Mouse (Mus musculus) heart, postnatal 0 days (tissue): ENCODE results near the gene Slc3a1. TPM values are rescaled to one million over a fixed set of nuclear protein-coding genes. Genes with fewer than 3 reads are reported as not detected.

Experiments used
- ATAC-seq: fragments of 200-750 bp; cut with Nextera tagmentation; 2 replicates; pipeline ENCODE4 v1.8.0; 2017; ENCODE audit warnings: low read depth, moderate number of reproducible peaks, moderate library complexity; ENCODE audit not compliant: insufficient read depth
- DNase-seq: peaks from one replicate; pipeline ENCODE4 v3.0.0-alpha.2; 2016; ENCODE audit warnings: low spot score
- H3K27ac ChIP-seq: fragments of 300-500 bp; sonication (generic); 2 replicates; pipeline ENCODE4 v1.5.1; 2014; ENCODE audit warnings: low read depth, mild to moderate bottlenecking
- H3K27me3 ChIP-seq: fragments of 300-500 bp; sonication (generic); 2 replicates; pipeline ENCODE4 v1.6.1; 2014; ENCODE audit warnings: low read length, mixed read lengths; ENCODE audit not compliant: control insufficient read depth, insufficient read depth
- H3K36me3 ChIP-seq: fragments of 300-500 bp; sonication (generic); replicated peaks from 2 replicates; pipeline ENCODE4 v1.6.1; 2014; ENCODE audit warnings: low read length, mixed read lengths; ENCODE audit not compliant: control insufficient read depth, insufficient read depth
- H3K4me1 ChIP-seq: fragments of 300-500 bp; sonication (generic); 2 replicates; pipeline ENCODE4 v1.6.1; 2014; ENCODE audit warnings: antibody characterized with exemption; ENCODE audit not compliant: control insufficient read depth, insufficient read depth
- H3K4me2 ChIP-seq: fragments of 300-500 bp; sonication (generic); 2 replicates; pipeline ENCODE4 v1.6.1; 2014; ENCODE audit warnings: low read depth, mild to moderate bottlenecking, low read length, moderate library complexity
- H3K4me3 ChIP-seq: fragments of 300-500 bp; sonication (generic); 2 replicates; pipeline ENCODE4 v1.5.1; 2014; ENCODE audit warnings: low read depth, low read length
- H3K9ac ChIP-seq: fragments of 300-500 bp; sonication (generic); replicated peaks from 2 replicates; pipeline ENCODE4 v1.6.1; 2014; ENCODE audit warnings: low read depth, low read length, mixed read lengths
- H3K9me3 ChIP-seq: fragments of 300-500 bp; sonication (generic); replicated peaks from 2 replicates; pipeline ENCODE4 v1.6.1; 2016; ENCODE audit warnings: low read length; ENCODE audit not compliant: control insufficient read depth
- CTCF ChIP-seq: IDR thresholded peaks from 2 replicates; pipeline ENCODE4 v1.5.1; 2016; ENCODE audit warnings: antibody characterized with exemption, control low read depth, low read depth
- EP300 ChIP-seq: IDR thresholded peaks from 2 replicates; pipeline ENCODE4 v1.6.1; 2016; ENCODE audit warnings: antibody characterized with exemption, low read depth
- WGBS: fragments of 180-500 bp; shearing (Covaris S2); extraction: QIAGEN DNeasy Blood & Tissue Kit; methylation state at CpG from one replicate; pipeline ENCODE4 v1.1.7; 2014; 5-methylcytosine and 5-hydroxymethylcytosine counted together
- polyA plus RNA-seq: library from polyadenylated mRNA; unstranded; fragments of >200 nt; fragmentation: Nextera tagmentation; extraction: Ambion mirVana; gene quantifications from 2 replicates; pipeline ENCODE4 v1.2.1, GENCODE M21; 2015
- total RNA-seq: library from RNA; depleted of rRNA; stranded (reverse); fragments of >200 nt; gene quantifications from 2 replicates; pipeline ENCODE4 v1.2.3, GENCODE M21; 2014; ENCODE audit warnings: low replicate concordance

The Slc3a1 gene
- total and polyA plus RNA-seq, 2 experiments from 2014 or later, result 1.3 TPM; not detected in 1

DNA sequence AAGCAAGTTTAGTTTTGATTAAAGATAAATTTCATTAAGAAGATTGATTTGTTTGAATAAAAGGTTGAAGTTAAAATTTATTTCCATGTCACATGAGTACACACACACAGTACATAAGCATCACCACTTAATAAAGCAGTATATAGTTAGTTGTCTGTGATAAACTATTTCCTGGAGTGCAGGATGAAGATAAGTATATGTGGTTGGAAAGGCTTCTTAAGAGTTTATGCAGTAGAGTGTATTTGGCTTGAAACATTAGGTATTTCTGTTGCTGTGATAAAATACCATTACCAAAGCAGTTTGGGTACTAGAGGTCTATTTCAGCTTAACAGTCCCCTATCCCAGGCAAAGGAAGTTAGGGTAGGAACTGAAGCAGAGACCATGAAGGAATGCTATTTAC, 39.7 kb upstream of the Slc3a1 start:
- DNase-seq (no peak), ATAC-seq (no peak)
- 0 out of 2 replicates have a peak, but pooled peaks cover 3% of the 10 kb centered on the region for H3K36me3 ChIP-seq
- H3K9me3 ChIP-seq, result no peaks in the 10 kb centered on the region
- H3K4me3 ChIP-seq, result no peak overlapping the region
- H3K27ac ChIP-seq, result no peak overlapping the region
- TF ChIP-seq CTCF (no peak), EP300 (no peak)
- H3K9ac ChIP-seq, result no peak overlapping the region
- no peak overlapping the region for H3K4me2 ChIP-seq
- peaks cover 18% of the 10 kb centered on the region; the same call in 1 of the 2 replicates for H3K4me1 ChIP-seq
- H3K27me3 ChIP-seq, result no peaks in the 10 kb centered on the region

DNA sequence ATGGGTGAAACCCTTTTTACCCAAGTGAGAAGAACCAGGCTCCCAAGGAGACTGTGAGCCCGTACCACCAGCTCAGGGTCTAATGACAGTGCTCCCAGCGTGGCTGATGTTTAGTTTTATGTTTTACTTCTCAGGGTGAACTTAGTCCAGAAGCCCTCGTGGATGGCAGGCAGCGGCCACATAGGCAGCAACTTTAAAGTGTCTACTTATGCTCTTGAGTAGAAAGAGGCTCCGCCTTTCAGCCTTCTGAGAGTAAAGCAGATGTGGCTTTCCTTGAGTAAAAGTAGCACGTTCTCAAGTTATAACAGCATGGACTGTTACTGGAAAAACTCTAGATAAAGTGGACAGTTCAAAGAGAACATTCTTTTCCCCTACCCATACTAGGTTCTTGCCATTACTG, 32.3 kb upstream of the Slc3a1 start:
- Histone ChIP-seq H3K27ac (no peak overlapping the region), H3K9me3 (no peaks in the 10 kb centered on the region), H3K4me1 (no peaks in the 10 kb centered on the region), H3K36me3 (peaks cover 18% of the 10 kb centered on the region; the same call in 1 of the 2 replicates), H3K9ac (no peak overlapping the region), H3K27me3 (no peaks in the 10 kb centered on the region), H3K4me2 (no peak overlapping the region), H3K4me3 (no peak overlapping the region)
- 61% methylated on average over 6 of the region's 6 CpGs for WGBS
- ATAC-seq, result no peak
- DNase-seq, result no peak
- TF ChIP-seq CTCF (no peak), EP300 (no peak)

DNA sequence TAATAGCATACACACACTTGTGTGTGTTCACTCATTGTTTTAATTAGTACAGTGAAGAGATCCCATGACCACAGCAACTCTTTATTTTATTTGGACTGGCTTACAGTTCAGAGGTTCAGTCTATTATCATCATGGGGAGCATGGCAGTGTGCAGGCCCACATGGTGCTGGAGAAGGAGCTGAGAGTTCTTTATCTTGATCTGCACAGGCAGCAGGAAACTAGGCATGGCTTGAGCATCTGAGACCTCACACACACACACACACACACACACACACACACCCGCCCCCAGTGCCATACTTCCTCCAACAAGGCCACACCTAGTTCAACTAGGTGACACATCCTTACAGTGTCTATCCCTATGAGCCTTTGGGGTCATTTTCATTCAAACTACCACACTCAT, 30.5 kb upstream of the Slc3a1 start:
- Histone ChIP-seq H3K4me3 (no peak overlapping the region), H3K27me3 (no peaks in the 10 kb centered on the region), H3K36me3 (peaks cover 18% of the 10 kb centered on the region; the same call in 1 of the 2 replicates), H3K4me1 (no peaks in the 10 kb centered on the region), H3K27ac (no peak overlapping the region), H3K9me3 (no peaks in the 10 kb centered on the region), H3K4me2 (no peak overlapping the region), H3K9ac (no peak overlapping the region)
- WGBS, result 88% methylated on average over 1 of the region's 1 CpGs
- TF ChIP-seq CTCF (no peak), EP300 (no peak)
- ATAC-seq (no peak), DNase-seq (no peak)

DNA sequence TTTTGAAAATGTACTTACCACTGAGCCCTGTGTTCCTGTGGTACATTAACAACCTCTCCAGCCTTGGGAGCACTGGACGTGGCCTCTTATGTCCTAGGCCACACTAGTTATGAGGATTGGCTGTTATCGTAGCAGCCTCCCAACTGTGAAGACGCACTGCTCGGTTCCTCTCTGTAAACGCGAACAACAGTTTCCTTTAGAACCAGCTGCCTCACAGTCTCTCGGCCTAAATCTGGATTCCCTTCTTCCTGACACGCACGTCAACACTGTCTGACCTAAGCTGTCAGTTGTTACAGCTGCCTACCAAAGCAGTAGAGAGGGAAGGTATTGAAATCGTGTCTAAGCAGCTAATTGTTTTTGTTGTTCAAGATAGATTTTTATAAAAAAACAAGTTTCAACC, 28.5 kb upstream of the Slc3a1 start:
- ATAC-seq, result no peak
- Histone ChIP-seq H3K9me3 (no peaks in the 10 kb centered on the region), H3K9ac (no peak overlapping the region), H3K4me3 (no peak overlapping the region), H3K27ac (0 out of 2 replicates have a peak overlapping the region, but pooled peaks have one; percentile 43), H3K4me1 (no peaks in the 10 kb centered on the region), H3K36me3 (peaks cover 21% of the 10 kb centered on the region; the same call in 1 of the 2 replicates), H3K27me3 (no peaks in the 10 kb centered on the region), H3K4me2 (peak overlapping the region; percentile 18)
- no peak for TF ChIP-seq CTCF
- no peak for TF ChIP-seq EP300
- WGBS, result 30% methylated on average over 10 of the region's 10 CpGs
- DNase-seq, result peak; percentile 53

DNA sequence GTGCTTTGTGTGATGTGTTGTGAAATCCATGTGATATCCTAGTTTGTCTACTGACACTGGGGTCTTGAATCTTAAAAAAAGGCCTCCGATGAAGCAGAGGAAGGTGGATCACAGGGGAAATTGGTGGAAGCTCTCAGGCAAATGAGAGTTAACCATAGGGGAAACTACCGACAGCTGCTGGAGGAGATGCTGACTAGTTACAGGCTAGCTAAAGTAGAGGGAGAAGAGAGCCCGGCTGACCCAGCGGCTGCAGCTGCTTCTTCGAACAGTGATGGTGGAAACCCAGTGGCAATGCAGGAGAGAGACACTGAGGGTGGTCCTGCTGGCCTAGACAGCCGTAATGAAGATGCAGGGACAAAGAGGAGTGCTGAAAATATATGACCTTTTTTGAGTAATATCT, 14.7 kb upstream of the Slc3a1 start:
- no peaks in the 10 kb centered on the region for H3K9me3 ChIP-seq
- no peaks in the 10 kb centered on the region for H3K4me1 ChIP-seq
- peaks cover 27% of the 10 kb centered on the region for H3K36me3 ChIP-seq
- ATAC-seq, result no peak
- H3K4me3 ChIP-seq, result no peak overlapping the region
- no peak overlapping the region for H3K27ac ChIP-seq
- TF ChIP-seq EP300 (no peak), CTCF (no peak)
- 84% methylated on average over 6 of the region's 6 CpGs for WGBS
- no peak for DNase-seq
- H3K27me3 ChIP-seq, result no peaks in the 10 kb centered on the region
- no peak overlapping the region for H3K4me2 ChIP-seq
- H3K9ac ChIP-seq, result no peak overlapping the region

DNA sequence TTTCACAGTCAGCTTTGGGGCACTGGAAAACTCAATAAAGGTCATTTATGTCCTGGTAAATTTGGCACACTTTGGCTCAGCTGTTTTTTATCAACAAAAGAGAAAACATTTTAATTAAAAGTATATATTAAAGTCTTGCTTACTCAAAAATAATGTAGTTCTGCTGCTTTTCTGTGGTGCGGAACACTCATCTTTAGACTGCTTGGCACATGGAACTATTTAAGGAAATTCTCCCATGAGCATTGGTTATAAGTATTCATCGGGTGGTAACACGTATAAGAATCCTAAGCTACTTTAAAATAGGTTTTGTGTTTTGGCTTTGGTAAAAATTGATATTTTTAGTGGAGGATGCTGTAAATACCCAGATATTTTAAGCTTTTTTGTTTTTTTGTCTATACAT, 13.5 kb upstream of the Slc3a1 start:
- Histone ChIP-seq H3K27ac (no peak overlapping the region), H3K4me2 (no peak overlapping the region), H3K4me1 (no peaks in the 10 kb centered on the region), H3K36me3 (peaks cover 27% of the 10 kb centered on the region), H3K9ac (no peak overlapping the region), H3K9me3 (no peaks in the 10 kb centered on the region), H3K4me3 (no peak overlapping the region), H3K27me3 (no peaks in the 10 kb centered on the region)
- TF ChIP-seq CTCF, result no peak
- TF ChIP-seq EP300, result no peak
- 94% methylated on average over 3 of the region's 3 CpGs for WGBS
- DNase-seq (no peak), ATAC-seq (no peak)
